Mouse (Mus musculus): ENCODE measurements around the gene Chmp4b. TPM values are rescaled to one million over a fixed set of nuclear protein-coding genes. Genes with fewer than 3 reads are reported as not detected.

Gene Chmp4b
- polyA plus RNA-seq, 1 experiment from 2014 or later: 25.4 TPM

- H3K36me3 ChIP-seq: no peaks in the 10 kb centered on the region
- H3K4me3 ChIP-seq (replicated peaks): no peak overlapping the region
- WGBS: 83% methylated on average over 4 of the region's 4 CpGs
- H3K27ac ChIP-seq: no peak overlapping the region
- H3K9ac ChIP-seq (replicated peaks): no peak overlapping the region
- ATAC-seq (ENCODE audit: insufficient number of reproducible peaks, insufficient read depth, low FRiP score, low TSS enrichment, low read depth): no peak
- H3K4me1 ChIP-seq (replicated peaks): peaks cover 5% of the 10 kb centered on the region; the same call in 1 of the 2 replicates
- H3K9me3 ChIP-seq: no peaks in the 10 kb centered on the region
- no peak overlapping the region for H3K4me2 ChIP-seq
- H3K27me3 ChIP-seq: no peaks in the 10 kb centered on the region
Observed at GRCm38 (mm10) chr2:154723473-154723872, 72.0 kb downstream of the Chmp4b start.

- no peak for ATAC-seq (ENCODE audit: insufficient number of reproducible peaks, insufficient read depth, low FRiP score, low TSS enrichment, low read depth)
- 23% methylated on average over 3 of the region's 3 CpGs for WGBS
- Histone ChIP-seq H3K4me3 (replicated peaks) (no peak overlapping the region), H3K9me3 (no peaks in the 10 kb centered on the region), H3K4me2 (no peak overlapping the region), H3K36me3 (no peaks in the 10 kb centered on the region), H3K27me3 (peaks cover 3% of the 10 kb centered on the region; the same call in 1 of the 2 replicates), H3K9ac (replicated peaks) (no peak overlapping the region), H3K27ac (no peak overlapping the region), H3K4me1 (replicated peaks) (peaks cover 35% of the 10 kb centered on the region)
Observed at GRCm38 (mm10) chr2:154729737-154730136, 78.2 kb downstream of the Chmp4b start.

- Histone ChIP-seq H3K27me3 (peaks cover 3% of the 10 kb centered on the region; the same call in 1 of the 2 replicates), H3K27ac (no peak overlapping the region), H3K4me1 (replicated peaks) (peaks cover 43% of the 10 kb centered on the region), H3K4me2 (no peak overlapping the region), H3K9me3 (no peaks in the 10 kb centered on the region), H3K4me3 (replicated peaks) (no peak overlapping the region), H3K36me3 (no peaks in the 10 kb centered on the region), H3K9ac (replicated peaks) (no peak overlapping the region)
- no peak for ATAC-seq (ENCODE audit: insufficient number of reproducible peaks, insufficient read depth, low FRiP score, low TSS enrichment, low read depth)
- WGBS: 88% methylated on average over 3 of the region's 3 CpGs
Observed at GRCm38 (mm10) chr2:154730841-154731240, 79.3 kb downstream of the Chmp4b start.

GRCm38 (mm10) chr2:154731916-154732315 is 80.4 kb downstream of the Chmp4b start:
- Histone ChIP-seq H3K9me3 (no peaks in the 10 kb centered on the region), H3K27me3 (peaks cover 3% of the 10 kb centered on the region; the same call in 1 of the 2 replicates), H3K27ac (peak overlapping the region; percentile 53), H3K4me2 (no peak overlapping the region), H3K36me3 (no peaks in the 10 kb centered on the region), H3K9ac (replicated peaks) (no peak overlapping the region), H3K4me3 (replicated peaks) (no peak overlapping the region), H3K4me1 (replicated peaks) (peaks cover 46% of the 10 kb centered on the region)
- ATAC-seq (ENCODE audit: insufficient number of reproducible peaks, insufficient read depth, low FRiP score, low TSS enrichment, low read depth): peak; percentile 21; the same call in 1 of the 2 replicates
- WGBS: 22% methylated on average over 2 of the region's 2 CpGs

GRCm38 (mm10) chr2:154732503-154733141 is 81.1 kb downstream of the Chmp4b start:
- Histone ChIP-seq H3K9me3 (no peaks in the 10 kb centered on the region), H3K9ac (replicated peaks) (no peak overlapping the region), H3K4me2 (no peak overlapping the region), H3K27ac (peak overlapping the region; percentile 53), H3K27me3 (peaks cover 3% of the 10 kb centered on the region; the same call in 1 of the 2 replicates), H3K36me3 (no peaks in the 10 kb centered on the region), H3K4me3 (replicated peaks) (no peak overlapping the region), H3K4me1 (replicated peaks) (peaks cover 42% of the 10 kb centered on the region)
- ATAC-seq (ENCODE audit: insufficient number of reproducible peaks, insufficient read depth, low FRiP score, low TSS enrichment, low read depth): no peak
- 72% methylated on average over 9 of the region's 9 CpGs for WGBS

- Histone ChIP-seq H3K9me3 (no peaks in the 10 kb centered on the region), H3K27me3 (peaks cover 3% of the 10 kb centered on the region; the same call in 1 of the 2 replicates), H3K4me3 (replicated peaks) (no peak overlapping the region), H3K27ac (peak overlapping the region; percentile 4; the same call in 1 of the 2 replicates), H3K4me1 (replicated peaks) (peaks cover 36% of the 10 kb centered on the region), H3K4me2 (peak overlapping the region; percentile 29), H3K9ac (replicated peaks) (no peak overlapping the region), H3K36me3 (no peaks in the 10 kb centered on the region)
- 15% methylated on average over 9 of the region's 9 CpGs for WGBS
- no peak; the same call in 1 of the 2 replicates for ATAC-seq (ENCODE audit: insufficient number of reproducible peaks, insufficient read depth, low FRiP score, low TSS enrichment, low read depth)
Observed at GRCm38 (mm10) chr2:154734977-154735376, 83.5 kb downstream of the Chmp4b start.

GRCm38 (mm10) chr2:154735416-154735815 is 83.9 kb downstream of the Chmp4b start:
- H3K27ac ChIP-seq: no peak overlapping the region; the same call in 1 of the 2 replicates
- no peaks in the 10 kb centered on the region for H3K9me3 ChIP-seq
- no peak overlapping the region for H3K4me3 ChIP-seq (replicated peaks)
- peak overlapping the region; percentile 29 for H3K4me2 ChIP-seq
- WGBS: 30% methylated on average over 7 of the region's 7 CpGs
- ATAC-seq (ENCODE audit: insufficient number of reproducible peaks, insufficient read depth, low FRiP score, low TSS enrichment, low read depth): no peak
- peaks cover 34% of the 10 kb centered on the region for H3K4me1 ChIP-seq (replicated peaks)
- H3K9ac ChIP-seq (replicated peaks): no peak overlapping the region
- H3K36me3 ChIP-seq: no peaks in the 10 kb centered on the region
- peaks cover 3% of the 10 kb centered on the region; the same call in 1 of the 2 replicates for H3K27me3 ChIP-seq

GRCm38 (mm10) chr2:154735986-154736385 is 84.5 kb downstream of the Chmp4b start:
- 79% methylated on average over 7 of the region's 7 CpGs for WGBS
- Histone ChIP-seq H3K4me3 (replicated peaks) (no peak overlapping the region), H3K9me3 (no peaks in the 10 kb centered on the region), H3K4me2 (no peak overlapping the region), H3K36me3 (no peaks in the 10 kb centered on the region), H3K27ac (no peak overlapping the region), H3K9ac (replicated peaks) (no peak overlapping the region), H3K27me3 (peaks cover 3% of the 10 kb centered on the region; the same call in 1 of the 2 replicates), H3K4me1 (replicated peaks) (peaks cover 34% of the 10 kb centered on the region)
- no peak for ATAC-seq (ENCODE audit: insufficient number of reproducible peaks, insufficient read depth, low FRiP score, low TSS enrichment, low read depth)

- WGBS: 77% methylated on average over 5 of the region's 5 CpGs
- Histone ChIP-seq H3K4me1 (replicated peaks) (peaks cover 20% of the 10 kb centered on the region), H3K27me3 (0 out of 2 replicates have a peak, but pooled peaks cover 2% of the 10 kb centered on the region), H3K9me3 (no peaks in the 10 kb centered on the region), H3K9ac (replicated peaks) (no peak overlapping the region), H3K4me3 (replicated peaks) (no peak overlapping the region), H3K27ac (no peak overlapping the region), H3K36me3 (no peaks in the 10 kb centered on the region), H3K4me2 (no peak overlapping the region)
- no peak for ATAC-seq (ENCODE audit: insufficient number of reproducible peaks, insufficient read depth, low FRiP score, low TSS enrichment, low read depth)
Observed at GRCm38 (mm10) chr2:154738621-154739020, 87.1 kb downstream of the Chmp4b start.

GRCm38 (mm10) chr2:154742911-154743819 is 91.7 kb downstream of the Chmp4b start:
- WGBS: 41% methylated on average over 10 of the region's 10 CpGs
- Histone ChIP-seq H3K4me2 (no peak overlapping the region), H3K27me3 (0 out of 2 replicates have a peak, but pooled peaks cover 2% of the 10 kb centered on the region), H3K27ac (no peak overlapping the region), H3K9me3 (peaks cover under 1% of the 10 kb centered on the region; the same call in 1 of the 2 replicates), H3K9ac (replicated peaks) (no peak overlapping the region), H3K36me3 (no peaks in the 10 kb centered on the region), H3K4me1 (replicated peaks) (no peaks in the 10 kb centered on the region; the same call in 1 of the 2 replicates), H3K4me3 (replicated peaks) (no peak overlapping the region)
- no peak for ATAC-seq (ENCODE audit: insufficient number of reproducible peaks, insufficient read depth, low FRiP score, low TSS enrichment, low read depth)

- Histone ChIP-seq H3K36me3 (no peaks in the 10 kb centered on the region), H3K9me3 (peaks cover 5% of the 10 kb centered on the region; the same call in 1 of the 2 replicates), H3K9ac (replicated peaks) (no peak overlapping the region), H3K27me3 (0 out of 2 replicates have a peak, but pooled peaks cover 2% of the 10 kb centered on the region), H3K27ac (no peak overlapping the region), H3K4me3 (replicated peaks) (no peak overlapping the region), H3K4me1 (replicated peaks) (peaks cover 4% of the 10 kb centered on the region), H3K4me2 (no peak overlapping the region)
- 68% methylated on average over 4 of the region's 4 CpGs for WGBS
- ATAC-seq (ENCODE audit: insufficient number of reproducible peaks, insufficient read depth, low FRiP score, low TSS enrichment, low read depth): no peak
Observed at GRCm38 (mm10) chr2:154743915-154744314, 92.4 kb downstream of the Chmp4b start.
